Mouse (Mus musculus) mouse trophoblast stem cell (cell line): Measurements from ENCODE around the gene Gtf2i.

Experiments used
- in situ Hi-C, 2 experiments: fragments of 300-500 bp; cut with MseI, MboI; formaldehyde crosslinking; loops; 2 replicates in 1 of 2; 3 replicates in 1 of 2; pipeline ENCODE4 v1.15.1; 2025

Gene Gtf2i

DNA sequence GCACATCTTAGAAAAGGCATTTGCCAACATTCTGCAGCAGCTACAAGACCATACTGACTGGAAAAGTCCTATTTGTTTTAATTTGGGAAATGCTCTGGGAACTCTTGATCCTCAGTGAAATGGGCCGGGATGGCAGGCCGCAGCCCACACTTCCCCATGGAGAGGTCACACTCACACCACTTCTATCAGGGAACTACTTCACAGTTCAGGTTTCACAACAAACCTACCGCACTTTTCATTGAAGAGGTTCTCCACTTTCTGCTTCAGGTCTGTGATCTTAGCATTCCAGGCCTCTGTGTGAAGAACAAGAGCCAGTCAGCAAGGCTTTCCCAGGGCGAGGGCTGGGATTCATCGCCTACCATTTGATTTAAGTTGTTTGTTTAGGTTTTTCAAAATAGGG is 69.7 kb downstream of the Gtf2i start:
- in situ Hi-C loops = no loop called here

DNA sequence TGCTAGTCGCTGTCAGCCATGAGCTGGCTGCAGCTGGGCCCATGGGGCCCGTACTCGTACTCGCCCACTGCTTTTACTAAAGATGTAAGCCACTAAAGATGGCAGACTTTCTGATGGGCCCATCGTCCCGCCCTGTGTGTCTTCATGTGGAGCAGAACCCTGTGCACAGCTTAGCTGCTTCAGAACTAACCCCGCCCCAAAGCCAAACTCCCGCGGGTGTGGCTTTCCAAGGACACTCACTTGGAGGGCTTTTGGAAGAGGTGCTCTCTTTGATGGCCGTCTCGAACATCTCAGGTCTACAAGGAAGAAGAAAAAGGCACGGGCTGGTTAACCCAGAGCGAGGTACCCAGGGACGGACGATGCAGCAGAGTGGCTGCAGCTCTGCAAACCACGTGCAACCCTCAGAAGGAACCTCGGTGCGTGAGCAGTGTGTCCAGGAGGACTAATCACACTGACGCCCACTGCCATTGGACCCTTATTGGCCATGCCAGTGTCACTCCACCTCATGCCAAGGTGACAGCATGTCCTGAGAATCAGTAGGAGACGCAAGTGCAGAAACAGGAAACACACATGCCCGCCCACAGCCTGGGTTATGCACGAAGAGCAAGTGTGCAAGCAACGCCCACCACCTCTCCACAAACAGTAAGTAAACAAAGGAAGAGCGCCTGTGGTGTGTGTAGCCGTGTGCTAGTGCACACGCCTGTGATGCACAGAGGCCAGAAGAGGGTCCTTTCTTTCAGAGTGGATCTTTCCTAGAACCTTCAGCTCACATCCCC is 70.7 kb downstream of the Gtf2i start:
- in situ Hi-C loops = no loop called here

DNA sequence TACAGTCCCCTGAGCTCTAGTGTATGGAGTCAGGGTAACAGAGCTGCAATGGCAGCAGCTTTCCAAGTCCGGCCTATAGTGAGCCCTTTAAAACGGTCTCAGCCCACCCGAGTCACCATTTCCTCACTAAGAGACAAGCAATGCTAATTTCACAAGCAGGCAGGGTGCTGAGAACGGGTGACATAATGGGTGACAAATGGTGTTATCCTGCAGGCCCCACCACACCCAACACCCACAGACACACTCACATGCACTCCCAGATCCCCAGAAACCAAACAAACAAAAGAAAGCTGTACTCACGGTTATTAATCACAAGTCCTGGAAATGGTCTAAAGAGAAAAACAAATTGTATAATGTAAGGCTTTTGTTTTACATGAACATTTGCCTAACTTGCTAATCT is 72.7 kb downstream of the Gtf2i start:
- in situ Hi-C loops = no loop called here

DNA sequence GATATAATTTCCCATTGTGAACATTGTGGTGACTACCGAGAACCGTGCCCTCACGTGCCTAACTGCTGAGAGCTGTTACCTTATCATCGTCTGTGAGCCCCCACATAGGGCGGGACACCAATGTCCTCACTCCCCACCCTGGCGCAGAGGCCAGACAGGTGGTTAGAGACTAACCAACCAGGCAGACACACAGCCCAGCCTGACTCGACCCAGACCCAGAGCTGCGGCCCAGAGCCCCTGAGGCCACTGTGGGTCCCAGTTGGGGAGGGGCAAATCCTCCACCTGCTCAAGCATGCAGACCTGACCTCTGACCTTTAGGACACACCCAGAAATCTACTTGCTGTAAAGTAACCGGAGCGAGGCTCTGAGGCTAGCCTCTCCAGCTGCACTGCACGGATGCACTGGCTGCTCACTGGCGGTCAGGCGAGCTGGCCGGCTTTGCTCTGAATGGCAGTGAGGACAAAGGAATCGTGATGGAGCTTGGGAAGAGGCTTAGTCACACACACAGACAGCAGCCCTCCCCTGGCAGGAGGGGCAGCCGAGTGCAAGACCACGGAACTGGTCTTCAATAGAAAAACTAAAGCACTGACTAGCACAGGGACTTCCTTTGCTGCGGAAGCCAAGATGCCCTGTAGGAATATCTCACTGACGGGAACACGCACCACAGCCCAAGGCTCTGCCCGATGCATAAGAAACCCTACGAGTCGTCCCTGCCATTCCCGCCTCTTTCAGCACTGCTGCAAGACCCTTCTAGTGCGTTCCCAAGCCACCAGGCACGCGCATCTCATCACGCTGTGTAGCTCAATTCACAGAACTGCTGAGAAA is 76.4 kb downstream of the Gtf2i start:
- in situ Hi-C loops = no loop called here

DNA sequence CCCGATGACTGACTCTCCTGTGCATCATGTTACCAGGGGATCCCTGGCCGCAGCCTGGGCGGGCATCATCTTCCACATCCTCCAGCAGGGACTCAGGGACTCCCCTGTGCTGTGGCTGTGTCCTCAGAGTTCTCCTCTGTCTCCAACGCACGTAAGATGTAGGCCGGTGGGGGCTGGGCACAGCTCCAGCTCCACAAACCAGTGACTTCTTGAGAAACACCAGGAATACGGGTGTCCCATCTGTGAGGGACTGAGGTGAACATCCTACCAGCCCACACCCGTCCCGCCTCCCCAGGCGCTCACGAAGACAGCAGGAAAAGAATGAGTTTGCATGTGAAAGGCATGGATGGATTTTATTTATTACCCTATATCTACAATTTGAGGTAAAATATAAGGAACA is 77.1 kb downstream of the Gtf2i start:
- in situ Hi-C loops = no loop called here

GRCm38 (mm10) chr5:134236796-134237195 is 77.8 kb downstream of the Gtf2i start:
- in situ Hi-C loops = no loop called here

- in situ Hi-C loops = no loop called here
These were observed 78.3 kb downstream of the Gtf2i start for GRCm38 (mm10) chr5:134236241-134236640.

- in situ Hi-C loops = no loop called here
These were observed 79.4 kb downstream of the Gtf2i start for GRCm38 (mm10) chr5:134235111-134235510.

DNA sequence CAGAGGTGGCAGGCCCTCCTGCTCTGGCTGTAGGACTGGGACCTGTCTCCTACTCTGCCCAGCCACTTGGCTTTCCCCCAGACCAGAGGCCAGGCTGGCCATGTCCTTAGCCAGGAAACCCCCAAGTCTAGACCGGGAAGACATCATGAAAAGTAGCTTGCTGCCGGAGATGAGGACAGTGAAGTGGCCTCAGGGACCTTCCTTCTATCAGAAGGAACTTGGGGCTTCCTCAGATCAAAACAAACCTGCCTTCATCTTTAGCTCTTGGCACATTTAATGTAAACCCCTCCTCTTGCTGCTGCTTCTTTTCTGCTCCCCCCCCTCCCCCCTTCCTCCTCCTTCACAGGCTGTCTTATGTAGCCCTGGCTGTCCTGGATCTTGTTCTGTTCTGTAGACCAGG is 80.4 kb downstream of the Gtf2i start:
- in situ Hi-C loops = no loop called here

DNA sequence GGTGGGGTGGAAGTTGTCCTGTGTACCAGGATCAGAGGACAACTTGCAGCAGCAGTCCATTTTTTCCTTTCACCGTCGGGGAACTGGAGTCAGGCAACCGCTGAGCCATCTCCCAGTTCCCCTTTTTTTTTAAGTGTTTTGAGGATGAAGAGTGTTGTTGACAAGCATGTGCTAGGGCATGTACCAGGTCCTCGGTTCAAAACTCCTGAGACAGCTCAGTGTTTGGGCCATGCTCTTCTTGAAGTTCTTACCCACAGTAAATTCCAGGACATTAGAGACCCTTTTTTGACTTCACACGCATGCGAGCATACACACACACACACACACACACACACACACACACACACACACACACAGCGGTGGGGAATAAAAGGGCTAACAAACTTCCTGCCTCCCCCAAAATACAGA is 81.3 kb downstream of the Gtf2i start:
- in situ Hi-C loops = no loop called here

DNA sequence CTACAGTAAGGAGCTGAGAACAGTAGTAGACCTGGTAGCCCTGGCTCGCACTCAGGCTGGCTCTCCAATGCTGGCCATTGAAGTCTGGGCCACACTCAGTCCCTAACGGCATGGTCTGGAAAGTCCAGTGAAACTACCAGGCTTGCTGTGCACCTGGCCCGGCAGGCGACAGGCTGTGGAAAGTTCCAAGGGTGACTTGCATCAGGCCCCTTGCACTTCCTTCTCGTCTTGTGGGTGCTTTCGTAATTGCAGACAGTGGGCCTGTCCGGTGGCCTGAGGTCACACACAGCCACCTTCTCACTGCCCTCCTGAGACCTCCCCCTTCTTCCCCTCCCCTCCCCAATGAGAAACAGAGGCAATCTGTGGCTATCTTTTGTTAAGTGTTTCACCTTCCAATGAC is 82.0 kb downstream of the Gtf2i start:
- in situ Hi-C loops = no loop called here

GRCm38 (mm10) chr5:134232111-134232510 is 82.4 kb downstream of the Gtf2i start:
- in situ Hi-C loops = no loop called here

- in situ Hi-C loops = no loop called here
These were observed 83.2 kb downstream of the Gtf2i start for GRCm38 (mm10) chr5:134231376-134231775.

DNA sequence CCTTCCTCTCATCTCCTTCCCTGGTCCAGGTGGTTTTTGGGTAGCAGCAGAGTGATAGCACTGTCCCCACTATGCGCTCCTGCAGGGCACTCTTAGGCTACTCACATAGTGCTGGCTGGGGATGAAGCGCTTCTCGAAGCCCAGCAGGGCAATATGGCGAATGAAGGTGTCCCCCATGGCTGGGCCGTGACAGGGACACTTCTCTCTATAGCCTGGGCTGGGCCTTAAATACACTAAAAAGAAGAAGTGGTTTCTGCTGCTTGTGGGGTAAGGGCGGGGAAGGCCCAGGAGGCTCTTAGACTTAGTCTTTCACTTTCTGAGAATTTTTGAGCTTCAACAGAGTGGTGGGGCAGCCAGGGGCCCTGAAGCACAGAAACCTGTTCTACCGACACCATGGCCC is 85.2 kb downstream of the Gtf2i start, which contains the start of gene Ncf1:
TSS of gene Ncf1 (minus strand) at position 235 of the 400 bp plus-strand sequence.
- in situ Hi-C loops = no loop called here

DNA sequence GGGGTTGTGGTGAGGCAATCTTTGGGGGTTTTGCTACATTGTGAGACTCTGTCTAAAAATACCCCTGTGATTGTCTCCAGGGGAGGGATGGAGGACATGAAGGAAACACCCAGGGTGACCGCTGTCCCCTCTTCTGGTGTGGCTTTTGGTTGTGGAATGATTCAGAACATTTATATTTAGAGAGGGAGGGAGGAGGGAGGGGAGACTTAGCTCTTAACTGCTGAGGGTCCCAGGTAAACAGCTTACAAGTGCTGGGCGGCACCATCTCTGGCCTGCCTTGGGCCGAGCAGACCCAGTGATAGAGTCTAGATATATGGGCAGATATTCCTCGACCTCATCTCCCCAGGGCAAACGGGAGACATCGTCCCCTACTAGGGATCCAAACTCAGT is 86.3 kb downstream of the Gtf2i start:
- in situ Hi-C loops = no loop called here

GRCm38 (mm10) chr5:134227574-134228248 is 86.8 kb downstream of the Gtf2i start:
- in situ Hi-C loops = no loop called here

GRCm38 (mm10) chr5:134226946-134227345 is 87.6 kb downstream of the Gtf2i start:
- in situ Hi-C loops = no loop called here

- in situ Hi-C loops = no loop called here
These were observed 89.3 kb downstream of the Gtf2i start for GRCm38 (mm10) chr5:134225110-134225901.

DNA sequence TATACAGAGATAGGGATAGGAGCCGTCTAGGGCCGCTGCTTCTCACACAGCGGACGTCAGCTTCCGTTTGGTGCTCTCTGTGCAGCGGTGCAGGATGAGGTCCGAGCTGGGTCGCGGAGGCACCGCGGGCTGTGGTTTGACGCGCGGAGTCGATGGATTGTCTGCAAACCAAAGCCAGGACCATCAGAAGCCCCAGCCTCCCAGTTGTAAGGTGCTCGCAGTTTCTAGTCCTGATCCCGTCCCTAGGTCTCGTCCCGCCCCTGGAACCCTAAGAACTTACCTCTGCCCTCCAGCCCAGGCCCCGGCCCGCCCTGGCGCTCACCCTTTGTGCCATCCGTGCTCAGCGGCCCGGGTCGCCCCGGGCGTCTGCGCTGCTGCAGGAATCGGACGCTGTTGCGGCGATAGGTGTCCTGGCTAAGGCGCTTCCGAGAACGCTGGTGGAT is 92.8 kb downstream of the Gtf2i start:
- in situ Hi-C loops = no loop called here

- in situ Hi-C loops = no loop called here
These were observed 93.3 kb downstream of the Gtf2i start for GRCm38 (mm10) chr5:134221278-134221677.

DNA sequence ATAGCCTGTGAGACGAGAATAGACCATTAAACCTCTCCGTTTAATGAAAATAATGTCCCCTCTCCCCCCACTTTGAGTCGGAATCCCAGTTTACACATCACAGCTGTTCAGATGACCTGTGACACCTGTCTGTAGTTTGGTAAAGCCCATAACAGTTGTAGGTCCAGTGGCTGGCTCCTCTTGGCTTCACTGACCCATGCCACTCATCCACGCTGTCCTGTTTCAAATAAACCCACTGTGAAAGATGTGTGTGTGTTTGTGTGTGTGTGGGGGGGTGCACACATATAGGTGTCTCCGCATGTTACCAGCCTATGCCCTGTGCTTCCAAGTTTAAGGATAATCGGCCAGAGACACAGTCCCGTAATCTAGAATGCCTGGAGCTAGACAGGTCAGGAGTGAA is 96.7 kb downstream of the Gtf2i start:
- in situ Hi-C loops = no loop called here
